Mouse (Mus musculus): ENCODE data around the gene Fez1. TPM values are rescaled to one million over a fixed set of nuclear protein-coding genes. Genes with fewer than 3 reads are reported as not detected.

Fez1 gene
- polyA plus RNA-seq, 1 experiment from 2014 or later = 36.7 TPM

DNA sequence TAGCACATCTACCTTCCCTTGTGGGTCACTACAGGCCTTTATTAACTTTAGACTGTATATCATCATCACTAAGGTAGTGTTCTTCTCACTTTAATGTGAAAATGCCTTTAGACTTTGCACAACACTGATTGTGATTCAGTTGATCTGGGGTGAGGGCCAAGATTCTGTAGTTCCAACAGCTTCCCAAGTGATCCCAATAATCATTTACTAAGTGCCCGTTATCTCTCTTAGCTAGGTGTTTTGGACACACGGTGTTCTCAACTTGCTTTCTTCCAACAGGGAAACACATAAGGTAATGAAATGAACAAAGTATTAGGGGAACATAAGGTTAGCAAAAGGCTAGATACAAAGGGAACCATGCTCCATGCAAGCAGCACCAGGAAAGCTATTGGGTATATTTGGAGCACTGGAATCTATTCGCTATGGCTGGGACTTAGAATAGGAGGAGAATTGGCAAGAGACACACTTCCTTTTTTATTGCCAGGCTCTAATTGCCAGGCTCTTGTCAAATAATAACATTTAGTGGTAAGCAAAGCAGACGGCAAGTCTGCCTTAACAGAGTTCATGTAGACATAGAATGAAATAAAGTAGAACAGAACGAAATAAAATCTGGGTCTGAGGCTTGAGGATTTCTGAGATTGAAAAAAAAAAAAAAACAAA is 13.4 kb upstream of the Fez1 start:
- no peaks in the 10 kb centered on the region for H3K27me3 ChIP-seq
- 72% methylated on average over 5 of the region's 5 CpGs for WGBS

DNA sequence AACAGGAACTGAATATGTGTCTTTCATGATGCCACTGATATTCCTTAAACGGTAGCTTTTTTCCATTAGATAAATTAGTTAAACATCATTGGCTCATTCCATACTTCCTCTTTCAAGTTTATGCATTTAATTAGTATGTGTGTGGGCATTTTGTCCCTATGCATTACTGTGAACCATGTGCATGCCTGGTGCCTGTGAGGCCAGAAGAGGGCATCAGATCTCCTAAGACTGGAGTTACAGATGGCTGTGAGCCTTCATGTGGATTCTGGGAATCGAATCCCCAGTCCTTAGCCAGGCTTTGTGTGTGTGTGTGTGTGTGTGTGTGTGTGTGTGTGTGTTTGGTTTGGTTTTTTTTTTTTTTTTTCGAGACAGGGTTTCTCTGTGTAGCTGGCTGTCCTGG is 7.2 kb upstream of the Fez1 start:
- H3K4me3 ChIP-seq = no peak overlapping the region
- no peaks in the 10 kb centered on the region for H3K4me1 ChIP-seq
- H3K9me3 ChIP-seq = no peaks in the 10 kb centered on the region
- H3K4me2 ChIP-seq (replicated peaks) = no peak overlapping the region
- 74% methylated on average over 3 of the region's 3 CpGs for WGBS
- no peak overlapping the region for H3K27ac ChIP-seq
- H3K27me3 ChIP-seq = no peaks in the 10 kb centered on the region
- H3K36me3 ChIP-seq = no peaks in the 10 kb centered on the region
- no peak overlapping the region for H3K9ac ChIP-seq
- no peak for ATAC-seq (ENCODE audit: low FRiP score, low read depth)

More for the DNA sequence above, 13.4 kb upstream of the Fez1 start:
- Histone ChIP-seq H3K4me3 (no peak overlapping the region), H3K27ac (no peak overlapping the region), H3K36me3 (no peaks in the 10 kb centered on the region), H3K9me3 (no peaks in the 10 kb centered on the region), H3K4me1 (peaks cover 6% of the 10 kb centered on the region), H3K4me2 (replicated peaks) (no peak overlapping the region), H3K9ac (no peak overlapping the region)
- ATAC-seq (ENCODE audit: low FRiP score, low read depth) = no peak

GRCm38 (mm10) chr9:36818905-36819304 is 2.8 kb upstream of the Fez1 start:
- ATAC-seq (ENCODE audit: low FRiP score, low read depth) = no peak
- peaks cover 11% of the 10 kb centered on the region for H3K4me1 ChIP-seq

GRCm38 (mm10) chr9:36820969-36821643 is 558 bp upstream of the Fez1 start:
- Histone ChIP-seq H3K4me3 (peak overlapping the region; percentile 11), H3K9ac (no peak overlapping the region), H3K27me3 (no peaks in the 10 kb centered on the region), H3K36me3 (no peaks in the 10 kb centered on the region), H3K9me3 (no peaks in the 10 kb centered on the region), H3K27ac (0 out of 2 replicates have a peak overlapping the region, but pooled peaks have one; percentile 15), H3K4me1 (peaks cover 11% of the 10 kb centered on the region), H3K4me2 (replicated peaks) (peak overlapping the region; percentile 46)
- ATAC-seq (ENCODE audit: low FRiP score, low read depth) = peak; percentile 45; the same call in 1 of the 2 replicates
- 50% methylated on average over 9 of the region's 9 CpGs for WGBS

More at GRCm38 (mm10) chr9:36818905-36819304, 2.8 kb upstream of the Fez1 start:
- H3K27ac ChIP-seq = no peak overlapping the region
- no peak overlapping the region for H3K9ac ChIP-seq
- H3K4me2 ChIP-seq (replicated peaks) = no peak overlapping the region
- WGBS = 55% methylated on average over 4 of the region's 4 CpGs
- no peaks in the 10 kb centered on the region for H3K36me3 ChIP-seq
- no peaks in the 10 kb centered on the region for H3K9me3 ChIP-seq
- H3K27me3 ChIP-seq = no peaks in the 10 kb centered on the region
- no peak overlapping the region for H3K4me3 ChIP-seq

DNA sequence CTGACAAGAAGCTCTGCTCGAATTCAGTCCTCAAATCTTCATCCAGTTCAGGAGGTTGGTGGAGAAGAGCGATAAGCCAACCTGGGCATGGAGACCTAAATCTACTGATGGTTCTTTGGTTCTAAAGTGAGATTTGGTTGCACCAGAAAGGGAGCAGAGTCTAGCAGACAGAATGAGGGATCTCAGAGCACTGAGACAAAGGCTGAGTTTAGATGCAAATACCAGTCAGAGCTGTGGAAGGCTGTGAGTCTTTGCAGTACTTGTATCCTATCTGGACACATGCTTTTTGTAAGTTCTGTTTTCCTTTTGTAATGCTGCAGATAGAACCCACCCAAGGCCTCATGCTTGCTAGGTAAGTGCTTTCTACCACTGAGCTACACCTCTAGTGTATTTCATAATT is 360 bp downstream of the Fez1 start:
- peaks cover 11% of the 10 kb centered on the region for H3K4me1 ChIP-seq
- no peak overlapping the region for H3K27ac ChIP-seq
- ATAC-seq (ENCODE audit: low FRiP score, low read depth) = no peak
- H3K9ac ChIP-seq = no peak overlapping the region
- no peaks in the 10 kb centered on the region for H3K27me3 ChIP-seq
- H3K4me3 ChIP-seq = peak overlapping the region; percentile 11; the same call in 1 of the 2 replicates
- 41% methylated on average over 2 of the region's 2 CpGs for WGBS
- H3K36me3 ChIP-seq = no peaks in the 10 kb centered on the region
- H3K9me3 ChIP-seq = no peaks in the 10 kb centered on the region
- peak overlapping the region; percentile 46 for H3K4me2 ChIP-seq (replicated peaks)

- ATAC-seq (ENCODE audit: low FRiP score, low read depth) = no peak
- H3K36me3 ChIP-seq = no peaks in the 10 kb centered on the region
Measured at GRCm38 (mm10) chr9:36826612-36827363, 5.1 kb downstream of the Fez1 start.

DNA sequence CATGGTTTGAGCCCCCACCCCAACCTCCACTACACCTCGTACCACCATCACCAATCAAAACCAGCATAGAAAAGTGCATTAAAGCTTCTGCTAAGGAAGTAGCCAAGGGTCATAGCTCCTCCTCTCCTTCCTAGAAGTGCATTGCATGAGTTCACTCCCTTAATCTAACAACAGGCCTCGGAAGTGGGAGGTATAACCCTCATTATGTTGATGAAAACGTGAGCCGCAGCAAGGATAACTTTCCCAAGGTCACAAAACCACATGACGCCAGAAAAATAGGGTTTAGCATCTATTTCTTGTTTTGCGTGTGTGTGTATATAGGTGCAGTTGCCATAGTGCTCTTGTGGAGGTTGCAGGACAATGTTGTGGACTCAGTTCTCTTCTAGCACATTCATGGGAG is 9.7 kb downstream of the Fez1 start:
- no peak for ATAC-seq (ENCODE audit: low FRiP score, low read depth)
- H3K36me3 ChIP-seq = no peaks in the 10 kb centered on the region
- WGBS = 74% methylated on average over 6 of the region's 6 CpGs
- H3K4me2 ChIP-seq (replicated peaks) = no peak overlapping the region
- H3K4me1 ChIP-seq = peaks cover 10% of the 10 kb centered on the region; the same call in 1 of the 2 replicates
- H3K27ac ChIP-seq = no peak overlapping the region
- H3K9me3 ChIP-seq = no peaks in the 10 kb centered on the region
- H3K9ac ChIP-seq = no peak overlapping the region
- peaks cover 32% of the 10 kb centered on the region for H3K27me3 ChIP-seq
- no peak overlapping the region for H3K4me3 ChIP-seq

More at GRCm38 (mm10) chr9:36826612-36827363, 5.1 kb downstream of the Fez1 start:
- Histone ChIP-seq H3K4me3 (no peak overlapping the region), H3K9ac (no peak overlapping the region), H3K4me1 (peaks cover 4% of the 10 kb centered on the region), H3K4me2 (replicated peaks) (no peak overlapping the region), H3K27me3 (peaks cover 4% of the 10 kb centered on the region; the same call in 1 of the 2 replicates), H3K27ac (no peak overlapping the region), H3K9me3 (no peaks in the 10 kb centered on the region)
- 68% methylated on average over 2 of the region's 2 CpGs for WGBS

GRCm38 (mm10) chr9:36832529-36832928 is 10.9 kb downstream of the Fez1 start:
- Histone ChIP-seq H3K36me3 (no peaks in the 10 kb centered on the region), H3K27ac (no peak overlapping the region), H3K4me1 (peaks cover 10% of the 10 kb centered on the region; the same call in 1 of the 2 replicates), H3K9ac (peak overlapping the region; percentile 63), H3K27me3 (peaks cover 32% of the 10 kb centered on the region), H3K9me3 (no peaks in the 10 kb centered on the region), H3K4me2 (replicated peaks) (peak overlapping the region; percentile 75), H3K4me3 (peak overlapping the region; percentile 48)
- peak; percentile 93 for ATAC-seq (ENCODE audit: low FRiP score, low read depth)
- under 1% methylated on average over 32 of the region's 32 CpGs for WGBS

- Histone ChIP-seq H3K4me2 (replicated peaks) (peak overlapping the region; percentile 75), H3K27ac (no peak overlapping the region), H3K9me3 (no peaks in the 10 kb centered on the region), H3K9ac (peak overlapping the region; percentile 63), H3K27me3 (peaks cover 32% of the 10 kb centered on the region), H3K4me1 (peaks cover 10% of the 10 kb centered on the region; the same call in 1 of the 2 replicates), H3K4me3 (peak overlapping the region; percentile 48), H3K36me3 (no peaks in the 10 kb centered on the region)
- WGBS = 2% methylated on average over 30 of the region's 31 CpGs
- ATAC-seq (ENCODE audit: low FRiP score, low read depth) = peak; percentile 49; the same call in 1 of the 2 replicates
Measured at GRCm38 (mm10) chr9:36833043-36833881, 11.6 kb downstream of the Fez1 start.

DNA sequence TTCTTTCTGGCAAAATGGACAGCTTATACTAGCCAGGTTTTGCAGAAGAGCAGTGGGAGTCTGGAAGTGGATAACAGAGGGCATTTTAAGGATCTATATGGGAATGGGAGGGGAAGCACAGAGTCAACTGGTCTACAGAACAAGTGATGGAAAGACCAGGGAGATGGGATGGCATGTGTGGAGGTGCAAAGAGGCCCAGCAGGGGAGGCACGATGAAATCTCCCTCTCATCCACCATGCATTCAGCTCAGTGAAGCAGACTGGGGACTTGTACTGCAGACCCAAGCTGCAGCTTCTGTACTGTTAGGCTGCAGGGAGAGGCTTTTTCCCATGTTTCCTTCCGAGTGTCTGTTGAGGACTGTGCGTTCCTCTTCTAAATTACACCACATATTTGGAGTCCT is 12.2 kb downstream of the Fez1 start:
- Histone ChIP-seq H3K36me3 (no peaks in the 10 kb centered on the region), H3K27me3 (peaks cover 32% of the 10 kb centered on the region), H3K4me3 (peak overlapping the region; percentile 48), H3K27ac (no peak overlapping the region), H3K4me1 (peaks cover 10% of the 10 kb centered on the region; the same call in 1 of the 2 replicates), H3K9me3 (no peaks in the 10 kb centered on the region), H3K9ac (no peak overlapping the region), H3K4me2 (replicated peaks) (peak overlapping the region; percentile 75)
- WGBS = 50% methylated on average over 3 of the region's 3 CpGs
- no peak for ATAC-seq (ENCODE audit: low FRiP score, low read depth)

DNA sequence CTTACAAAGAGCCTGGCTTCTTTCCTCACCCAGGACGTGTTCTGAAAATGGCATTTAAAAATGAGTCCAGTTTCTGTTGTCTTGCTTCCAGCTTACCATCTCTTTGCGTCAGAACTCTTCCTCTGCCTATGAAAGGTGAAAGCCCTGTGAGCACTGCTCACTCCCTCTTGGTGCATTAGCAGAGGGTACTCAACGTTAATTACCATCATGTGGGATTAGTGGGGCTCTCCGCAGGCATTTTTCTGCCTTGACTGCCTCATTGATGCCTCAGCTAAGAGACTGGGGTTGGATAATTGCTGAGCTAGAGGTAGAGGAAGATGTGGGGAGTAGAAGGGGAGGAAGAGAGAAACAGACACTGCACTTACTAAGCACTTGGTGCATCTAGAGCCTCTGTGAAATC is 24.7 kb downstream of the Fez1 start:
- H3K4me1 ChIP-seq = no peaks in the 10 kb centered on the region
- no peak for ATAC-seq (ENCODE audit: low FRiP score, low read depth)
- H3K36me3 ChIP-seq = no peaks in the 10 kb centered on the region
- 49% methylated on average over 4 of the region's 4 CpGs for WGBS
- no peaks in the 10 kb centered on the region for H3K27me3 ChIP-seq
- H3K27ac ChIP-seq = no peak overlapping the region
- no peak overlapping the region for H3K4me3 ChIP-seq
- H3K9ac ChIP-seq = no peak overlapping the region
- H3K4me2 ChIP-seq (replicated peaks) = no peak overlapping the region
- no peaks in the 10 kb centered on the region for H3K9me3 ChIP-seq

Measured in limb, embryonic 13.5 days (tissue).